Mouse (Mus musculus) olfactory bulb, adult 2 months (tissue): ENCODE data around the gene Rpl23a.

ENCODE experiments used
- CTCF ChIP-seq: fragments of 200-500 bp; IDR thresholded peaks from 2 replicates; pipeline ENCODE4 v1.5.1; 2012; ENCODE audit warnings: low read depth, mild to moderate bottlenecking, low read length, moderate library complexity; ENCODE audit not compliant: insufficient read depth
- POLR2A ChIP-seq: fragments of 200-500 bp; IDR thresholded peaks from 2 replicates; pipeline ENCODE4 v1.6.1; 2012; ENCODE audit warnings: mild to moderate bottlenecking, low read depth, low read length, moderate library complexity; ENCODE audit not compliant: insufficient read depth

DNA sequence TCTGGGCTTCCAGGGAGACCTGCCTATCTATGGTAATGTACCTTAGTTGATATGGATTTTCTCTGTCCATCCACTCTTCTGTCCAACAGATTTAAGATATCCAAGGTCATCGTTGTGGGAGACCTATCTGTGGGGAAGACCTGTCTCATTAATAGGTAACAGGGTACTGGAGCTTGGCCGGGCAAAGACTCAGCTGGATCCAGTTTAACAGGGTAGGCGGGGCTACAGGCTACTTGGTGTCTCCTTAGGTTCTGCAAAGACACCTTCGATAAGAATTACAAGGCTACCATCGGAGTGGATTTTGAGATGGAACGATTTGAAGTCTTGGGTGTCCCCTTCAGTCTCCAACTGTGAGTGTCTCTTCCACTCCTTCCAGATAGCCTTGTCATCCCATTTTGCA lies 6.7 kb upstream of the Rpl23a start:
- TF ChIP-seq CTCF (no peak), POLR2A (no peak)
